Mouse (Mus musculus) heart, adult 2 months (tissue): Measurements from ENCODE around the gene Slc7a6. TPM values are rescaled to one million over a fixed set of nuclear protein-coding genes. Genes with fewer than 3 reads are reported as not detected.
A peak's percentile ranks its signal among the peaks of the same experiment; 100 is the strongest.

Experiments
- DNase-seq, 2 experiments: peaks; one replicate each; pipeline ENCODE4 v3.0.0; 2021
- H3K27ac ChIP-seq: fragments of 200-600 bp; 2 replicates; pipeline ENCODE4 v1.8.1; 2022
- H3K27me3 ChIP-seq: fragments of 200-500 bp; 2 replicates; pipeline ENCODE4 v1.6.1; 2012; ENCODE audit warnings: mild to moderate bottlenecking, low read length, inconsistent platforms, mixed read lengths; ENCODE audit not compliant: control insufficient read depth, insufficient read depth
- H3K36me3 ChIP-seq: fragments of 200-500 bp; 2 replicates; pipeline ENCODE4 v1.6.1; 2012; ENCODE audit warnings: low read length, inconsistent platforms; ENCODE audit not compliant: control insufficient read depth, insufficient read depth
- H3K4me1 ChIP-seq: fragments of 200-500 bp; 2 replicates; pipeline ENCODE4 v1.6.1; 2011; ENCODE audit warnings: low read length; ENCODE audit not compliant: control insufficient read depth, insufficient read depth
- H3K4me3 ChIP-seq: fragments of 200-600 bp; 2 replicates; pipeline ENCODE4 v1.8.1; 2022
- H3K79me2 ChIP-seq: fragments of 200-500 bp; replicated peaks from 2 replicates; pipeline ENCODE4 v1.6.1; 2012; ENCODE audit warnings: mild to moderate bottlenecking, inconsistent platforms, low read length, moderate library complexity, mixed read lengths; ENCODE audit not compliant: control insufficient read depth, insufficient read depth
- H3K9ac ChIP-seq: fragments of 200-500 bp; 2 replicates; pipeline ENCODE4 v1.6.1; 2012; ENCODE audit warnings: low read depth, mild to moderate bottlenecking, control low read depth, inconsistent platforms, low read length, mixed read lengths
- CTCF ChIP-seq: fragments of 200-600 bp; IDR thresholded peaks from 2 replicates; pipeline ENCODE4 v1.8.1; 2022; ENCODE audit warnings: antibody characterized with exemption, mild to moderate bottlenecking, moderate library complexity
- EP300 ChIP-seq: fragments of 200-500 bp; IDR thresholded peaks from 2 replicates; pipeline ENCODE4 v1.6.1; 2011; ENCODE audit warnings: low read depth, low read length, control low read depth; ENCODE audit not compliant: insufficient read depth
- POLR2A ChIP-seq: fragments of 200-500 bp; IDR thresholded peaks from 2 replicates; pipeline ENCODE4 v1.6.1; 2011; ENCODE audit warnings: mild to moderate bottlenecking, low read depth, low read length, control low read depth; ENCODE audit not compliant: insufficient read depth
- WGBS: fragments of 180-500 bp; shearing (Covaris S2); methylation state at CpG from one replicate; pipeline ENCODE4 v1.1.7; 2018; 5-methylcytosine and 5-hydroxymethylcytosine counted together
- intact Hi-C: fragments of 180-260 bp; cut with DNase I; formaldehyde crosslinking; loops from one replicate; pipeline ENCODE4 v1.15.1; 2025
- polyA plus RNA-seq: library from polyadenylated mRNA; depleted of rRNA; stranded (reverse); fragments of >200 nt; gene quantifications from 2 replicates; pipeline ENCODE4 v1.2.3, GENCODE M21; 2012
- total RNA-seq, 2 experiments: library from RNA; stranded (reverse); gene quantifications; 2 replicates each; pipeline ENCODE4 v1.2.3; 2021

The Slc7a6 gene
- total and polyA plus RNA-seq, 3 experiments = 10.2 to 14.7 (median 10.8) TPM

GRCm38 (mm10) chr8:106133526-106133925 is 35.1 kb upstream of the Slc7a6 start:
- H3K79me2 ChIP-seq = no peaks in the 10 kb centered on the region
- H3K36me3 ChIP-seq = no peaks in the 10 kb centered on the region; the same call in 1 of the 2 replicates
- H3K27me3 ChIP-seq = peaks cover 9% of the 10 kb centered on the region
- H3K27ac ChIP-seq = no peak overlapping the region
- no peak overlapping the region for H3K4me3 ChIP-seq
- no peak for DNase-seq
- WGBS = 68% methylated on average over 13 of the region's 13 CpGs
- no peak overlapping the region for H3K9ac ChIP-seq
- no peak for TF ChIP-seq POLR2A
- TF ChIP-seq CTCF = no peak
- no peak for TF ChIP-seq EP300
- intact Hi-C loops = no loop called here
- H3K4me1 ChIP-seq = no peaks in the 10 kb centered on the region; the same call in 1 of the 2 replicates

- H3K27ac ChIP-seq = no peak overlapping the region
- TF ChIP-seq CTCF (no peak), POLR2A (no peak), EP300 (no peak)
- WGBS = 69% methylated on average over 6 of the region's 6 CpGs
- H3K27me3 ChIP-seq = peaks cover 9% of the 10 kb centered on the region
- H3K79me2 ChIP-seq = no peaks in the 10 kb centered on the region
- H3K9ac ChIP-seq = no peak overlapping the region
- intact Hi-C loops = no loop called here
- no peak overlapping the region for H3K4me3 ChIP-seq
- no peaks in the 10 kb centered on the region; the same call in 1 of the 2 replicates for H3K4me1 ChIP-seq
- DNase-seq = no peak
- H3K36me3 ChIP-seq = no peaks in the 10 kb centered on the region
Measured at GRCm38 (mm10) chr8:106133946-106134345, 34.7 kb upstream of the Slc7a6 start.

GRCm38 (mm10) chr8:106134751-106135571 is 33.7 kb upstream of the Slc7a6 start:
- intact Hi-C loops = no loop called here
- Histone ChIP-seq H3K36me3 (no peaks in the 10 kb centered on the region), H3K79me2 (no peaks in the 10 kb centered on the region), H3K27ac (no peak overlapping the region), H3K9ac (no peak overlapping the region), H3K4me1 (no peaks in the 10 kb centered on the region; the same call in 1 of the 2 replicates), H3K27me3 (peaks cover 9% of the 10 kb centered on the region), H3K4me3 (no peak overlapping the region)
- peak in 1 of 2 experiments; percentile 24 for DNase-seq
- whole genome bisulfite sequencing = 50% methylated on average over 14 of the region's 14 CpGs
- TF ChIP-seq CTCF = no peak
- TF ChIP-seq POLR2A = no peak
- no peak for TF ChIP-seq EP300

- TF ChIP-seq POLR2A (no peak), CTCF (no peak), EP300 (no peak)
- peaks cover 9% of the 10 kb centered on the region for H3K27me3 ChIP-seq
- H3K27ac ChIP-seq = no peak overlapping the region
- intact Hi-C loops = no loop called here
- 30% methylated on average over 19 of the region's 19 CpGs for WGBS
- no peak overlapping the region for H3K9ac ChIP-seq
- no peak overlapping the region for H3K4me3 ChIP-seq
- no peak for DNase-seq
- H3K4me1 ChIP-seq = no peaks in the 10 kb centered on the region; the same call in 1 of the 2 replicates
- H3K36me3 ChIP-seq = no peaks in the 10 kb centered on the region
- H3K79me2 ChIP-seq = no peaks in the 10 kb centered on the region
Measured at GRCm38 (mm10) chr8:106135672-106136071, 33.0 kb upstream of the Slc7a6 start.

GRCm38 (mm10) chr8:106136156-106137130 is 32.2 kb upstream of the Slc7a6 start, which contains the start of gene Esrp2:
TSS of gene Esrp2 (minus strand) at chr8:106136974.
- peak; percentile 62 to 72 for DNase-seq
- H3K27me3 ChIP-seq = peaks cover 9% of the 10 kb centered on the region
- no peaks in the 10 kb centered on the region for H3K79me2 ChIP-seq
- 1% methylated on average over 86 of the region's 86 CpGs for WGBS
- H3K9ac ChIP-seq = peak within 1 kb of the TSS; percentile 56
- peak within 1 kb of the TSS; percentile 61 for H3K27ac ChIP-seq
- TF ChIP-seq EP300 (no peak), CTCF (peak; percentile 7; the same call in 1 of the 2 replicates), POLR2A (no peak; the same call in 1 of the 2 replicates)
- peak within 1 kb of the TSS; percentile 64 for H3K4me3 ChIP-seq
- intact Hi-C loops = no loop called here
- no peaks in the 10 kb centered on the region; the same call in 1 of the 2 replicates for H3K4me1 ChIP-seq
- no peaks in the 10 kb centered on the region for H3K36me3 ChIP-seq
